Mouse (Mus musculus): ENCODE results near the gene Pygo1.
A peak's percentile ranks its signal among the peaks of the same experiment; 100 is the strongest.

Pygo1 gene

DNA sequence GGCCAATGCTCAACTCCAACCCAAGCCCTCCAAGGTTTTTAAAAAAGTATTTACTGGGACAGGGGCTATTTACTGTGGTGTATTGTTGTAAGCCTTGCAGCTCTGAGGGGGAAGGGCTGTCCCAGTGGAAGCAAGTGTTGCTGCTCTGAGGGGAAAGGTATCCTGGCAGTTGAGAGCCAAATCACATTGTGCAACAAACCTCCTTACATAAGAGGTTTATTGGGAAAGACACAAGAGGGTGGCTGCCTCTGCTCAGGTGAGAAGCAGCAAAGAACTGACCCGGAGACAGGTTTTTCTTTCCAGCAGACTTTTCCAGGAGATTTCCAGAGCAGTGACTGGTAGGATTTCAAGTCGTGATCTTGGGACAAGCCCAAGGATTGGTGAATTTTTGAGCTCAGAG, 10.9 kb downstream of the Pygo1 start:
- DNase-seq = no peak

DNA sequence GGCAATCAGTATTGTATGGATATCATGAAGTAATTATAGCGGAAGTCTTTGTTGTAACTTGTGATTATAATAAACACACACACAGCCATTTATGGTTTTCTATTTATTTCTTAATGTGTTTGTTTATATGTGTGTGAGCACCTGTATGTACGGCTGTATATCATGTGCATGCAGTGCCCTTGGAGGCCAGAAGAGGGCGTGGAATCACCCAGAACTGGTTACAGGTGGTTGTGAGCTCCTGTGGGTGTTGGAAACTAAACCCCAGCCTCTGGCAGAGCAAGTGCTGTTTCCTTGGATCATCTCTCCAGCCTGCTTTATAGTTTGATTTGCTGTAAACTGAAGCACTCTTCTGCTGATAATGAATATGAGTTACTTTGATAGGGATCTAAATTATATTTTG, 18.0 kb downstream of the Pygo1 start:
- DNase-seq = no peak

DNA sequence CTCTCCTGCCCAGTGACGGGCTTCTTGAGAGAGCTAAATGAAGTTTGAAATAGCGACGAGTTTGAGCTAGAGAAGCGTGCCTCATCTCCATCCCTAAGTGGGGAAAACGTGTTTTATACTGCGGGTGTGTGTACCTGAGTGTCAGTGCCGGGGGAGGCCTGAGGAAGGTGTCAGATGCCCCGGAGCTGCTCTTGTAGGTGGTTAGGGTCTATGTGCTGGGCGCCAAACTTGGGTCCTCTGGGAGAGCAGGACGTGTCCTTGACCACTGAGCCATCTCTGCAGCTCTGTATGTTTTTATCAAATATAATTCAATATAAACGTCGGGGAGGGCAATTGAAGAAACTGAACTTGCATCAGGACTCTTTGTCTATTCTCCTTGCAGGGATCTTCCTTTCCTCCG, 18.8 kb downstream of the Pygo1 start:
- no peak for DNase-seq

DNA sequence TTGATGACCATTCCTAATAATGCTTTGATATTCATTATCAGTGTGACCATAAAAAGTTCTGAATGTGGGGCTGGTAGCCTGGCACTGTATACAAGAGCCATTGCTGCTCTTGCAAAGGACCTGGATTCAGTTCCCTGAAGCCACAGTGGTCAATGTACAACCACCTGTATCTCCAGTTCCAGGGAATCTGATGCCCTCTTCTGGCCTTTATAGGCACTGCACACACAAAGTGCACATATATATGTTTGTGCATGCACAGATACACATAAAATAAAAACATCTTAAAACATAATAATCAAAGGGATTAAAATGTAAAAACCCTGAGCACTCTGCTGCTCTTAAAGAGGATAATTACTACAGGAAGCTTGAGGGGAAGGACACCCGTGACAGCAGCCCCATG, 21.6 kb downstream of the Pygo1 start:
- no peak for DNase-seq

DNA sequence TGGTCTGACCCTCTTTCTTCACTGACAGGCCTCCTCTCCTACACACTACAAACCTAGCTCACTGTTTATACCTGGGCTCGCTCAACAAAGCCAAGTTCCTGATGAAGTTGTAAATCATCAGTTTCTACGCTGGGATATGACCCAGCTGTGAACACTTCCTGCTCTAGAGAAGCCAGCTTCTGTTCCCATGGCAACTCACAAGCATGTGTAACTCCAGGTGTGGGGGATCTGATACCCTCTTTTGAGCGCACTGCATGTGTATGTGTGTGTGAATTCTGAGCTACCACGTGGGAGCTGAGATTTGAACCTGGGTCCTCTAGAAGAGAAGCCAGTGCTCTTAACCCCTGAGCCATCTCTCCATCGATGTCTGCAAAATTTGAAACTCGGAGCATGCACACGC, 24.1 kb downstream of the Pygo1 start:
- DNase-seq = no peak

DNA sequence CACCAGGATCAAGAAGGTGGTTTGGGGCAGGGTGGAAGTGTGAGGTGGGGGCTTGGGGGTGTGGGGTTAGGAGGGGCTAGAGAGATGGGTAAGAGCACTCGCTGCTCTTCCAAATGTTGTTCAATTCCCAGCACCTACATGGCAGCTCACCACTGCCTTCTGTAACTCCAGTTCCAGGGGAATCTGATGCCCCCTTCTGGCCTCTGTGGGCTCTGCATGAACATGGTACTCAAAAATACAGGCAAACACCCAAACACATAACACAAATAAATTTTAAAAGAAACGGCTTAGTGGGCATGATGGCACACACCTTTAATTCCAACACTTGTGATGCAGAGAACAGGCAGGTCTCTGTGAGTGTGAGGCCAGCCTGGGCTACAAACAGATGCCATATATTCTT, 29.3 kb downstream of the Pygo1 start:
- DNase-seq = no peak

DNA sequence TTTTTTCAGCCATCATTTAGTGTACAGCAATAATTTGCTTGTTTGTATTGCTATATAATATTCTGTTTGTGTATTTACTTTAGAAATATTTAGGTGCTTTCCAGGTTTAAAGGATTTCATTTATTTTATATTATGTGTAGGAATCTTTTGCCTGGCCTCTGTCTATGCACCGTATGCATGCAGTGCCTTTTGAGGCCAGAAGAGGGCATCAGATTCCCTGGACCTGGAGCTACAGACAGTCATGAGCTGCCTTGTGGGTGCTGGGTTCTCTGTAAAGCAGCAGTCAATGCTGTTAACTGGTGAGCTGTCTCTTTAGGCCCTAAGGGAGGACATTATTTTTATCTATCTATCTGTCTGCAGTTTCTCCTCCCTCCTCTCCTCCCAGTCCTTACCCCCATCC, 30.1 kb downstream of the Pygo1 start:
- peak; percentile 52 for DNase-seq

DNA sequence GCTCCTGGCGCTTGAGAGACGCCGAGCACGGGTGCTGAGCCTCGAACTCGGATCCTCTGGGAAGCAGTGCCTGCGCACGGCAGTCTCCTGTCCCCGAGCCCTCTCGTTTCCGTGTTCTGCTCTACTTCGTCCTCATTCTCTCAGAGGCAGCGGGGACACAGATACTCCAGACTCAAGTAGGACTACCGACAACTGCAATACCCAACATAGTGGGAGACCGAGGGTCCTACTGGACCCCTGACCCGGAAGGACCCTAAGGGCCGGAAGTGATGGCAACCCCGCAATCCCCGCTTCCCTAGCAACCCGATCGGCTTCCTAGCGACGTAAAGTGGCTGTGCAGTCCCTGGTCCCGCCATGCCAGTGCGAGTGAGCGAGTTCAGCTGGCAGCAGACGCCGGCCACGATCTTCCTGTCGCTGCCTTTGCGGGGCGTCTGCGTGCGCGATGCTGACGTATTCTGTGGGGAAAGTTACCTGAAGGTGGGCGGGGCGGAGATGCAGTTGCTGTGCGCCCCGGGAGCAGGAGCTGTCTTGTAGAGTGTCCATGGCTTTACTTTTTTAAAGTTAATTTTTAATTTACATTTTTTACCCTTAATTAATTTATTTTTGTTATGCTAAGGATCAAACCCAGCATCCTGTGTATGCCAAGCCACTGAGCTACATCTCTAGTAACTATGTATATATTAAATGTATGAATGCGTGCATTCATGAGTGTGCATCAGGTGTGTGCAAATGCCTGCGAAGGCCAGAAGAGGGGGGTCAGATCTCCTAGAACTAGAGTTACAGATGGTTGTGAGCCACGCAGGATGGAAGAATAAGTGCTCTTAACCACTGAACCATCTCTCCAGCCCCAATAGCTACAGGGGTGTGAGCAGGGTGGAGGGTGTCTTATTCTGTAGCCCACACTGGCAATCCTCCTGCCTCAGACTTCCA, 33.3 kb downstream of the Pygo1 start, which contains the start of the genes Dyx1c1 and Gm44503:
Dyx1c1 (plus strand) TSS at position 265 of the 930 bp plus-strand sequence.
Gm44503 (plus strand) TSS at position 332 of the 930 bp plus-strand sequence.
- peak; percentile 80 for DNase-seq

DNA sequence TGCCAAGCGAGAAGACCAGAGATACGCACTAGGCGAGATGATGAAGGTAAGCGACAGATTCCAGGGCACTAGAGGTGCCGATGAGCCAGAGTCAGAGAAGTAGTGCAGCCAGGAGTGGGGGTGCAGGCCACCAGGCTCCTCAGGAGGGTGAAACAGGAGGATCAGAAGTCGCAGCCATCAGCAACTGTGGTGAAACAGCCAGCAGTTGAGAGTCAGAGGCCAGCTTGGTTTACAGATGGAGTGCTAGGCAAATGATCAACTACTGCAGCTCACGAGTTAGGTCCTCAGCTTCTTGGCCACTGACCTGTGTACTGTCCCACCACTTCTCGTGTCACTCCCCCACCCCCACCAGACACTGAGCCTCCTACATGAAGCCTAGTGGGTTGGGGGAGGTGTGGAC, 35.9 kb downstream of the Pygo1 start:
- peak; percentile 60 for DNase-seq

DNA sequence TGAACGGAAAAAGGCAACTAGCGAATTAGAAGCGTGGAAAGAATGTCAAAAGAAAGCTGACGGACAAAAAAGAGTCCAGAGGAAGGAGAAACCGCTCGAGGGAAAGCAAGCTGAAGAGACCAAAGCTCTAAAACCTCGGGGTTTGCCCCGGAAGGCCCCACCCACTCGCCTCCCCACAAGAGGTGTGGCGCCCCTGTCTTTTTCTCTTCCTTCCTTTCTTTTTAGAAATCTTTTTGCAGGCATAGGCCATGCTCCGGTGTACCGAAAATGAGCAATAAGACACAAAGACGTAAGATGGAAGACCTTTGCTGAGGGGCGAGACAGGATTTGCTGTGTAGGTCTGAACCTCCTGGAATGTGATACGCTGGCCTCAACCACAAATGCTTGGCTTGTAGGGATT, 36.5 kb downstream of the Pygo1 start:
- no peak for DNase-seq

DNA sequence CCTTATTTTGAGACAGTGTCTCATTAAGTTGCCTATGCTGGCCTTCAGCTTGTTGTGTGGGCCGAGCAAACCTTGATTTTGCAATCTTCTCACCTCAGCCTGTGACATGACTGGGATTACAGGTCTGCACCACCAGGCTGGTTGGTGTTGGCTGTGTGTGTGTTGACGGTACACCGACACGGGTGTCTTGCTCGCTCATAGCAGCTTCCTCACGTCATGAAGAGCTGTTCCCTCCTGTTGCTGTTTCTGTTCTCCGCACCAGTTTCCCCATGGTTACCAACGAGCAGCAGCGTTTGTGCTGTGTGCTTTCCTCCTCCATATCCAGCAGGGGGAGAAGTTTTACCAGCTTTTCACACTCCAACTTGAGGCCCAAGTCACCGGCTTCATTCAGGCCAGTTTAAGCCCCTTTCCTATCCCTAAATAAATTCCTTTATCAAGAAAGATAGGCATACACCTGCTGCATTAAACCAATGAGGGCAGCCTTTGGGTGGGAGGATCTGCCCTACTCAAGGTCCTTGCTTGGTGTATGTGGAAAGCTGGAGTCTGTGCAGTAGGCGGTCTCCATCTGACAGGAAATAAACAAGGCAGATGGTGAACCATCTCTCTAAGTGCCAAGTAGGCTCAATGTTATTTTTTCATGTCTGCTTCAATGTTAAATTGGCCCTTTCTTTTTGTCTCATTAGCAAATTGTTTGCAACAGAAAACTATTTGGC, 43.1 kb downstream of the Pygo1 start:
- DNase-seq = peak; percentile 58

DNA sequence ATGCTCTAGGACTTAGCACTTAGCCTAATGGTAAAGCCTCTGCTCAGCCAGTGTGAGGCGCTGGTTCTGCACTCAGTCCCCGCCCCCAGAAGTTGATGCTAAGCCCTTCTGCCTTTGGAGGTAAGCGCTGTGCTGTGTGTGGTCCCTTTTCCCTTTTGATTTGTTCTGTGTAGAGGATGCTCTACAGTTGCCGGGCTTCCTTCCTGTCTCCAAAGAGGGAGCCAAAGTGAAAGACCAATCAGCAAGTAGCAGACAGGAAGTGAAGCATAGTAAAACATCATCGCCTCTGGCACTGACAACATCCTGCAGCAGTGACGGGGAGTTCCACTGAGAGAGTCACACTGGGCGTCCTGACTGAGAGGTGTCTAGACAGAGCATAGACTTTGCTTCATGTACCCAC, 44.4 kb downstream of the Pygo1 start:
- DNase-seq = peak; percentile 48

DNA sequence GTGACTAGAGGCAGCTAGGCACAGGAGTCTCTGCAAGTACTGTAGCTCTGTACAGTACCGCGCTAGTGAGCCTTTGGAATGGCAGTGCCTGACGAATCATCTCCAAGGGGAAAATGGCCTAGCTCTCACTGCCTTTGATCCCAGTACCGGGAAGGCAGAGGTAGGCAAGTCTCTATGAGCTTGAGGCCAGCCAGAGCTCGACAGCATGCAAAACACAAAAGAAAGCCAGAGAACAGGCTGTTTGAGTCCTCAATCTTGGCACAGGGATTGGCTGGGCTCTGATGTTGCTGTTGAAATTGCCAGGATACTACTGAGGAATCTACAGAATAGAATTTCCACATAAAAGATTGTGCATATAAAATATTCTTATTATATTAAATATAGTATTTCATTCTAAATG, 47.0 kb downstream of the Pygo1 start:
- no peak for DNase-seq

DNA sequence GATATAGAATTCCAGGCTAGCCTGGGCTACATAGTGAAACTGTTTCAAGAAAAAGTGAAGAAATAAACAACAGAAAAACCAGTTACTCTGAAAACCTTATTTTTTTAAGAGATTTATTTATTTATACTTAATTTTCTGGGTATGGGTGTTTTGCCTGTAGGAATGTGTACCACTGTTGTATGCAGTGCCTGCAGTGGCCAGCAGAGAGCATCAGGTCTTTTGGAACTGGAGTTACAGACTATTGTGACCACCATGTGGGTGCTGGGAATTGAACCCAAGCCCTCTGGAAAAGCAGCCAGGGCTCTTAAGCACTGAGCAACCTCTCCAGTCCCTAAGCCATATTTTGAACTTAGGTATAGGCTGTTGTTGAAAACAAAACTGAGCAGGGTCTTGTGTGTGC, 47.5 kb downstream of the Pygo1 start:
- no peak for DNase-seq

DNA sequence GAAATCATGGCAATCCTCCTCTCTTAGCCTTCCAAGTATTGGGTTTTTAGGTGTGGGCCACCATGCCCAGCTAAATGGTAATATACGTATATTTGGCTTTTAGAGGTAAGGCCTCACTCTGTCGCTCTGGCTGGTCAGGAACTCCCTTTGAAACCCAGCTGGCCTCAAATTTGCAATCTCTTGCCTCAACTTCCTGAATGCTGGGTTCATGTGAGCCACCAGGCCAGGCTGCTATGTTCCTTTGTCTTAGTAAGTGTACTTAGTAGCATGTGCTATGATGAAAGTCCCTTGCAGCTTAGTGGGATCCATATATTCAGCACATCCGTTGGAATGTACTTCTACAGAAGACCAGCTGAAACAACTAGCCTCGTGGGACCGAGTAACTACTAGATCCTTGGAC, 49.3 kb downstream of the Pygo1 start:
- no peak for DNase-seq

DNA sequence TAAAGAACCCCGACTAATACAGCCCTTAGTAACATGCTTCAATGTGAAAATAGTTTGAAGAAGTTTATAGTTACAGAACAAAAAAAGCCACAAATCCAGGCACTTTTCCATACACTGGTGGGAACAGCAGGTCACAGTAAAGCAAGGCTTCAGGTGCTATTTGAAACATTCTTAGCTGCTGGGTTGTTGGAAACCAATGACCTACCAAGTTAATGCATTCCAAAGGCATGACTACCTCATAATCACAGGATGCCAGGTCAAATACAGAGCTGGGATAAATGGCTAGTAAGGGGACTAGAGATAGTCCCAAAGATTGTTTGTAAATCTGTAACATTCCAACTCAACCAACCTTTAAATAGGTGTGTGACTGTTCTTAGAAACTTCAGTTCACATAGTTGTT, 49.8 kb downstream of the Pygo1 start:
- DNase-seq = no peak

DNA sequence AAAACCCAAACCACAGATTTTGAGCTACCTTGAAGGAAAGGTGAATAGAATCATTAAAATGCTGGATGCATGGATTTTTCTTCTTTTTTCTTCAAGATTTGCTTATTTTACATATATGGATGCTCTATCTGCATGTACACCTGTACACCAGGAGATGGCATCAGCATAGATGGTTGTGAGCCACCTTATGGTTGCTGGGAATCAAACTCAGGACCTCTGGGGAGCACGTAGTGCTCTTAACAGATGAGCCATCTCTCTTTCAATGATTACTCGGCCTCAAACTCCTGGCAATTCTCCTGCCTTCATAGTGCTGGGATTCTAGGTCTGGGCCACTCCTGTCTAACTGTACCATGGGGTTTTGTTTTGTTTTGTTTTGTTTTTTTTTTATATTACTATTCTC, 57.6 kb downstream of the Pygo1 start:
- no peak for DNase-seq

DNA sequence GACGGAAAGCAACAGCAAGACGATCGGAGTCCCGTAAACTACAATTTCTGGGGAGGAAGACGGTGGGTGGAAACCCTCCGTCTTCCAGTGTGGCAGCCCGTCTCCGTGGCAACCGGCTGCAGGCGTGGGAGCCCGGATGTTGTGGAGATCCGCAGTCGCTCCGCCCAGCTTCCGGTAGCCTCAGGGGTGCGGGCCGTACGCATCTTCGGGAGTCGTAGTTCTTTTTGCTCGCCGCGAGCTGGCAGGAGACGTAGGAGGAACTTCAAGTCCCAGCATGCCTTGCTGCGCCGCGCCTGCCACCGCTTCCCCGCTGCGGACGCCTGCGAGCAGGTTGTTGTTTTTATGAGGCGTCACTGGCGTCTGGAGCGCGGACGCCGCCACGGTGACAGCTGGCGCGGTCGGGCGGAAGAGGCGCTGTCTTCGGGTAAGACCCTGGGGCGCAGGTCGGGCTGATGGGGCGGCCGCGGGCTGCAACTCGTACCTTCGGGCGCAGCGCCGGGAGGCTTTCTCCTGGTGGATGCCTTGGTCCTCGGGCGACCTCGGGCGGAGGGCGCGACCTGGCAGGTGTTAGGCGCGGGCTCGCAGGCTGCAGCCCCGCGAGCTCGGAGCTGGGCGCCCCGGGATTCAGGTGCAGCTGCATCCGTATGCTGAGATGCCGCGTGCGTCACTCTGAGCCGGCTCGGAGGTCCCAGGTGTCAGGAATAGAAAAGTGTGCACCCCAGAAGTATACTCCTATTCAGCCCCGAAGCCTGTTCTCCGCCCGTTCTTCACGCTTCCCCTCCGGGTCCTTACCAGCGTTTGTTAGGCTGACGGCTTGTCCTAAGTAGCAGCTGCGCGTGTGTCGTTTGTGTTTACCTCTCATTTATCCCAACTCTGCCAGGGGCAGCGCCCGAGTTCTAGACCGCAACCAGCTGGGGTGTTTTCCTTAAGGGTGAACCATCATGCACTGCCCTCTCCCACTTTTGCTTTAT, 60.1 kb downstream of the Pygo1 start, which contains the start of the genes Ccpg1os and Ccpg1:
Ccpg1os (minus strand) TSS at position 133 of the 971 bp plus-strand sequence.
Ccpg1 (plus strand) TSS at position 180 of the 971 bp plus-strand sequence.
- peak; percentile 98 for DNase-seq

DNA sequence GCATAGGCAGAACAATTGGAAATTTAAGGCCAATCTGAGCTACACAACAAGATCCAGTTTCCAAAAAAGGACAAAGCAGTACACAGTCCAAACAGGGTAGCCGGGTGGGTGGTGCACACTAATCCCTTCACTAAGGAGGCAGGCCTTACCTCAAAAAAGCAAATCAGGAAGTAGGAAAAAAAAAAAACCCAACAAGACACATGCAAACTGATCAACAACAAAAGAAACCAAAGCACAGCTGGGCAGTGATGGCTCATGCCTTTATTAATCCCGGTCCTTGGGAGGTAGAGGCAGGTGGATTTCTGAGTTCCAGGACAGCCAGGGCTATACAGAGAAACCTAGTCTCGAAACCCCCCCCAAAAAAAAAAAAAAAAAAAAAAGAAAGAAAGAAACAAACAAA, 62.3 kb downstream of the Pygo1 start:
- DNase-seq = no peak

DNA sequence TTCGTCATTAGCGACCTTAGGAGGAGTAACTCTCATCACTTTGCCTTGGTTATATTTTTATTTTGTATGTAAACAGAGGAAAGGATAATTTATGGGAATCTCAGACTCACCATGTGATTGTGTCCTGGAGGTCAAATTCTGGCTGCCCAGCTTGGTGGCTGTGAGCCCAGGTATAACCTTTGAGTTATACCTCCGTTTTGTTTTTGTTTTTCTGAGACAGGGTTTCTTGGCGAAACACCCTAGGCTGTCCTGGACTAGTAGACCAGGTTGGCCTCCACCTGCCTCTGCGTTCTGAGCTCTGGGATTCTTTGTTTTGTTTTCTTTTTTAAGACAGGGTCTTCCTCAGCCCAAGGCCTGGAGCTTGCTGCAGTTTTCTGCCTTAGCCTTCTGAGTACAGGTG, 63.3 kb downstream of the Pygo1 start:
- DNase-seq = peak; percentile 58

DNA sequence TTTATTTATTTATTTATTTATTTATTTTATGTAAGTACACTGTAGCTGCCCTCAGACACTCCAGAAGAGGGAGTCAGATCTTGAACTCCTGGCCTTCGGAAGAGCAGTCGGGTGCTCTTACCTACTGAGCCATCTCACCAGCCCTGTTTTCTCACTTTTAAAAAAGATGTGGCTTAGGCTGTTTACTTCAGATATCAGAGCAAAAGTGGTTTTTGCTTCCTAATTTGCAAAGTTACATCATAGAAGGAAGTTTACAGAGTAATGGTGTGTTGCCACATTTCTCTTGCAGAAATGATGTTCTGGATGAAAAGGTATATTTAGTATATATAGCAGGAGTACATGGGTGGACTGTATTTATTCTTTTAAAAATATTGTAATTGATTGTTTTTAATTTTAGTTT, 66.0 kb downstream of the Pygo1 start:
- DNase-seq = no peak

DNA sequence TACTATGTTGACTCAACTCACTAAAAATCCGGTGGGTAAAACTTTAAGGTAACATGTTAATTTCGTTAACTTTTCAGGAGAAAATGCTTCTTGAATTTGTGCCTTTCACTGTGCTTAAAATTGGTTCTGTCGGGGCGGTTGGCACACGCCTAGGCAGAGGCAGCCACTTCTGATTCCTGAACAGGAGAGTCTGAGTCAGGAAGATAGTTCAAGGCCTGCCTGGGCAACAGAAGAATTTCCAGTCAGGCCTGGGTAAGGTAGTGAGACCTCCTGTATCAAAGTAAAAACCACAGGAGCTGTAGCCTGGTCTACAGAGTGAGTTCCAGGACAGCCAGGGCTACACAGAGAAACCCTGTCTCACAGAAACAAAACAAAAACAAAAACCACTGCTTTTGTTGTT, 67.1 kb downstream of the Pygo1 start:
- DNase-seq = no peak

DNA sequence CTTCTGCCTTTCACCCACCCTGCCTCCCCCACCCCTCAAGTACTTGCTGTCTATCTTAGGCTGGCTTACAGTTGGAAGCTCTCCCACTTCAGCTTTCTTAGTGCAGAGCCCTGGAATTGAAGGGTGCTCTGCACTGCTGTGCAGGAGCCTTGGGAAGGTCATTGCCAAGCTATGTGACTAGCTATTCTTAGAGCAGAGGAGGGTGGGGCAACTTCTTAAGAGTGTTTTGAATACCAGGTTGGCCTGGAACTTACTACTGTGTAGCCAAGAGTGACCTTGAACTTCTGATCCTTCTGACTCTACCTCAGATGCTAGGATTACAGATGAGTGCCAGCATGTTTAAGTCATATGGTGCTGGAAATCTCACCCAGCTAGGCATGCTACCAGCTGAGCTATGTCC, 70.7 kb downstream of the Pygo1 start:
- no peak for DNase-seq

Data from kidney, adult 9 months (tissue).